Mouse (Mus musculus) lung, adult 18-20 months (tissue): Measurements from ENCODE around the gene Alox12e.
A peak's percentile ranks its signal among the peaks of the same experiment; 100 is the strongest.
"Not testable (repeated sequence)": the region's sequence is repeated elsewhere in the genome, so short reads cannot be mapped to it uniquely, and the experiment has no call there.

Experiments used
- DNase-seq, 2 experiments: peaks; one replicate each; pipeline ENCODE4 v3.0.0; 2022; ENCODE audit warnings: mixed read lengths in 2 of 2

Gene Alox12e

DNA sequence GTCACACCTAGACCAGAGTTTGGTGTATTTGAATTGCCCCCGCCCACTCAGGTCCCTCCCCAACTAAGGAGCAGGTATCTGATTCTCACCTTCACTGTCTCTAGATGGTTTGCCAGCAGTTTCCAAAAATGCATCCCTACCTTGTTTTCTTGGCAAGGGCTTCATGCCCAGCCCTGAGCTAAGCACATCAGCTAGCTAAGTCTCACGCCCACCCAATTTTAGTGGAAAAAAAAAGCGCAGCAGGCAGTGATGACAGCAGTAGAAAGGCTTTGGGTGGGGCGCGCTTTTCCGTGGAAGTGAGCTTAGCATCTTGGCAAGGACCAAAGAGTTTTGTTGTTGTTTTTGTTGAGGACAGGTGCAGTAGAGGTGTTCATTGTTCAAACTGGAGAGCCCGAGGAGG lies at the start of gene Alox12e:
Gene Alox12e (minus strand): TSS at position 101 of the 400 bp plus-strand sequence.
- DNase-seq: no peak

DNA sequence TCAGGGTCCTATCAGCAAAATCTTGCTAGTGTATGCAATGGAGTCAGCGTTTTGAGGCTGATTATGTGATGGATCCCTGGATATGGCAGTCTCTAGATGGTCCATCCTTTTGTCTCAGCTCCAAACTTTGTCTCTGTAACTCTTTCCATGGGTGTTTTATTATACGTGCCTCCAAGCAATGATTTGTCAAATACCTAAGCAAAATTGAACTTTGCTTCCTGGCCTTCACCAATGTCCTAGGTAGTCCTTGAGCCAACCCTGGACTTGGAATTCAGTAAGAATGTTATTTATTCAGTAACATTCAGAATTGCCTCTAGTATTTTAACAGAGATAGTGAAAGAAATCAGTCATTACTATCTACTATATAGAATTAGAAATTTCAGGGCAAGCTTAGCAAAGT lies 46.2 kb upstream of the Alox12e start:
- not testable (repeated sequence) for DNase-seq

DNA sequence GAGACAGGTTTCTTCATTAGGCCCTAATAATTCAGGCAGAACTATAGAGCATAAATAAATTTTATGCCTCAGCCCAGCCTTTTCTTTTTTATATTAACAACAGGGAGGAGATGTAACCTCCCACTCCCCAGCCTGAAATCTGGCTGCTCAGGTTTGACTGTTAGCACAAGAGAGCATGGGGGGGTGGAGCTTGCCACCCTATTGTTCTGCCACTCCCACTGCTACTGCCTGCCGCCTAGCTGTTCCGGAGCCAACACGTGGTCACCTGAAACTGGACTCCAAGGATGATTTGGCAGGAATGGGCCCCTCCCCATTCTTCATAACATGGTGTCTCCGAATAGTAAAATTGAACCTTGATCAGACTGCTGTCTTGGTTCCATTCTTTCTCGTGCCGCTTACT lies 45.3 kb upstream of the Alox12e start:
- not testable (repeated sequence) for DNase-seq

DNA sequence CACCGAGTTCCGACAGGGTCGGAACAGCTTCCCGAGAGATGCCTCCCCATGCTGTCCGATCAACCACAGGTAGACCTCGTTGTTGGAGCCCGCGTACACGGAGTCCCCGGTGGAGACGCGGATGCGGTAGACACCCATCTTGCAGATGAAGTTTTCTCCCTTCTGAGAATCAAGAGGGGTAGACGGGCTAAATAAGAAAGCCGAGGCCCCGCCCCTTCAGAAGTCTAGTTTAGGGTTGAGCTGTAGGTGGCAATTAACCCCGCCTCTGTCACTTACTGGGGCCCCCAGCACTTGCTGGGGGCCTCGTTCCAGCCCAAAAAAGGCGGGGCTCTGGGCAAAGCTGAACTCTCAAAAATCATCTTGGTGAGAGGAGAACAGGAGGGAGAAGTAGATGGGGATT lies 29.4 kb upstream of the Alox12e start, which contains the start of gene Alox15:
Gene Alox15 (minus strand): TSS at position 164 of the 400 bp plus-strand sequence.
- DNase-seq: no peak

DNA sequence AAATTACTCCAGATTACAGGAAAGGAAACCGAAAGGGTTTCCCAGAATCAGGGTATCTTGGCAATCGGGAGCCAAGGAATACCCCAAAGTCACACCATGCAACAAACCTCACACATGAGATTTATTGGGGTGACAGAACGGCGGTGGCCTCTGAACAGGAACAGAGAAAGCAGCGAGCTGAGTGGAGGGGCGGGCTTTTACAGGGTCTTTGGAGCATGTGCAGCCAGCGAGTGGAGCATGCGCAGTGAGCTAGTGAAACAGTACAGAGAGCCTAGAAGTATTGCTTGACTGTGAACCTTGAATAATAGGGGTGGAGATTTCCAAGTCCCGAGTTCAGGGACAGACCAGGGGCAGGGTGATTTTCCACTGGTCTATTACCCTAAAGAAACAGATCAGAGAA lies 26.2 kb upstream of the Alox12e start:
- no peak for DNase-seq

DNA sequence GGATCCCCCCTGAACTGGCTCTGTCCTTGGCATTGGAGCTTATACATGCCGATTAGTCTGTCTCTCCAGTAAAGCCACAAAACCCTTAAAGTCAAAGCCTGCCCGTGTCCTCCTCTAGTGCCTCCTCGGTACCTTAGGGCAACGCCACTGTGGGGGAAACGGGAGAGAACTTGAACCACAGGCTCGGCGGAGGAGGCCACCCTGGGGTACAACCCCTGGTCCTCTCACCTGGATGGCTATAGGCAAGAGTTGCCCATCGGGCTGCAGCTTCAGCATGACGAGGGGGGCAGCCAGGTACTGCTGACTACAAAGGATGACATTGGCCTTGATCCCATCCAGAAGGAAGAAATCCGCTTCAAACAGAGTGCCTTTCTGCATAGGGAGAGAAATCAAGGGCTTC lies 25.4 kb upstream of the Alox12e start:
- no peak for DNase-seq

DNA sequence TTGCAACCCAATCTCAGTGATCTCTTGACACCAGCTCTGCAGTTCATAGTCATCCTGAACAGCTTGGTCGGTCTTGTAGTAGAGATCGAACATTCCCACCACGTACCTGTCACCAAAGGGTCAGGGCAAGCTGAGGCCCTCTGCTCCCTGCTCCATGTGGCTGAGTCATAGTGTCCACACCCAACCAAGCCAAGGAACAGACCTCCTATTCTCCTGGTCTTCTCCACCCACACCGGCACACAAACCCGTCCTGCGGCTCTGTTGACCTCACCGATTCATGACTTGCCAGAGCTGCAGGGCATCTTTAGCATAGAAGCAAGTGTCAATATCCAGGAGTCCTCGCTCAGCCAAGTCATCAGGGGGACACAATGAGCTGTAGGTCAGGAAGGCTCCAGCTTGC lies 23.1 kb upstream of the Alox12e start:
- no peak for DNase-seq

DNA sequence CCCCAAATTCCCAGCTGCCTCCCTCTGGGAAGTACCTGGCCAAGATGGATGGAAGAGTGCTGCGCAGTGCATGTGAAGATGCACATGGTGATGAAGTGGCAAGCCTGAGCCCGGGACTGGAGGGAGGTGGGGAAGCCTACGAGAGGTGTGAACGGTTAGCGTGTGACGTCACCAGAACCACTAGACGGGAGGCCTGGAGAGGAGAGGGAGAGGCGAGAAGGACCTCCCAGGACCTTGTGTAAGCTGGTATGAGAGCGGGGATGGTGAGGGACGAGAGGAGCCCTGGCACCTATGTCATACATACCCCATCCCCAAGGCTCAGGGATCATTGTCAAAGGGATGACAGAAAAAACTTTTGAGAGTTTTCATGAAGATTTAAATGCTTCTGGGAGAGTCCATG lies 22.6 kb upstream of the Alox12e start:
- DNase-seq: no peak

DNA sequence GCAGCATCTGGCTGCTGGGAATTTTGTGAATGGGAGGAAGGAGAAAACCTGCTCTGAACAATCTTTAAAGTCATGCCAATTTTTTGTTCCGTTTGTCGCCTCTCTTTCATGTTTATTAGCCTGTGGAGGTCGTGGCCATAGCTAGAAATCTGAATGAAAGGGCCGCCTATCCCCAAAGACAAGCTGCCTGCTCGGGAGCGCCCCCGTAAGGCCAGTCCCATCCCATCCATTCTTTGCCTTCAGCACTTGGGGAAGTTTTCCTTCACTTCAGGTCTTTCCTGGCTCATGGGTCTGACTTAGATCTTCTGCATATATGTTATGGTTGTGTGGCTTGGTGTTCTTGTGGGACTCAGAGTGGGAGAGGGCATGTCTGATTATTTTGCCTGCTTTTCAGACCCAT lies 17.1 kb upstream of the Alox12e start:
- DNase-seq: no peak

DNA sequence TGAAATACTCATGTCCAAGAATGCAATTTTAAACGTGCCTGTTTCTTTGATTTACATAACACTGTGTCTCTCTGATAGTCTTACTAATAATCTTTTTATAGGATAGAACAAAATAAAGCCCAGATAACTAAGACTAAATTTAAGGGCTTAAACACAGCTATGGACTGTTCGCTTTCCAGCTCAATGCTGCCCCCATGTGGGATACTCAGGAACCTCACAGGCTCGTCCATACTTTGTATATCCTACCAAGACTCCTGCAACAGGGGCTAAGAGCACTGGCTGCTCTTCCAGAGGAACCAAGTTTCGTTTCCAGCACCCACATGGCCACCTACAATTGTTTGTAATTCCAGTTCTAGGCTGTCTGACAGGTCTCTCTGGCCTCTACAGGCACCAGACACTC lies 12.0 kb upstream of the Alox12e start:
- peak; percentile 31 to 40 for DNase-seq

DNA sequence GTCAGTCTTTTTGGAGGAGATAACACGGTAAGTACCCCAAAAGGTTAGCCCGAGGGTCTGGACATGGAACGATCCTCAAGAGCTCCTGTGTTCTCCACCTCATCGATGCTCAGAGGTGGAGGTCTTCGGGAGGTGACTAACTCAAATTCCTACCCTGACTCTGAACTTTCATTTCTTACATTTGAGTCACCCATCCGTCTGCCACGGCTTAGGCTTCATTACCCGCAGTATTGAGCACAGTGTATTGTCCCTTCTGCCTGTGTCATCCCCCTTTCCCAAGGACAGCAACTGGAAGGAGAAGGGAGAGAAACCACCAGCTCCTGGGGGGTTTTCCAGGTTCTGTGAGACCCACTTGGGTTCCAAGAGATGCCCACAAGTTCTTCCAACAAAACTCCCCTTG lies 2.3 kb upstream of the Alox12e start:
- DNase-seq: no peak

DNA sequence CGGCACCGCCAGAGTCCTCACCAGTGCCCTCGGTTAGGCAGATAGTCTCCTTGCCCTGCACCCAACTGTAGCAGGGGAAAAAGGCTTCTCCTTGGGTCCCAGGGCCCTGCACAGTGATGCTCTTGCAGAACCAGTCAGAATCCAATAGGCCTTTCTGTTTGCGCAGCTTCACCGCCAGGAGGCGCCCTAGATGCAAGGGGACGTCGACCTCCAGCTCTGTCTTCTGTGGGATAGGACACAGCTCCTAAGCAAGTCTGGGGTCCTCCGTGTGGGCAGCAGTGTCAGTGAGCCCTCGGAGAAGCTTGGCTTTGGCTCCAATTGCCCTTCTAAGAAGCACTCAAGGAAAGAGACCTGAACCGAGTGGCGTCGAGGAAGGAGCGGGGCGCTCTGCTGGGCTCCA lies 764 bp downstream of the Alox12e start:
- peak; percentile 26 for DNase-seq

DNA sequence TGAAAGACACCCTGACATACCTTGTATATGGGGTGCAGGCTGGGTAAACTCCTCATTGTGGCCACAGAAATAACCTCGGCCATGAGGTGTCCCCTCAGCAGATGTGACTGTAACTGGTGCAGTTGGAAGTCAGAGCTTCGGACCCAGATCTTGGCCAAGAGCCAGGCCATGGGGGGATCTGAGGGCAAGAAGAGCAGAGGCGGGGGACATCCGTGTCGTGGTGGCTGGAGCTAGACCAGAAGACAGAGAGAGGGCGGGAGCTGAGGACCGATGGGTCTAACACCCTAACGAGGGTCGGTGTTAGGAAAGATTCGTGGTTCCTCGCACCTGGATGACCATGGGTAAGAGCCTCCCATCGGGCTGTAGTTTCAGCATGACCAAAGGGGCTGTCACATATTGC lies 2.8 kb downstream of the Alox12e start:
- no peak for DNase-seq

DNA sequence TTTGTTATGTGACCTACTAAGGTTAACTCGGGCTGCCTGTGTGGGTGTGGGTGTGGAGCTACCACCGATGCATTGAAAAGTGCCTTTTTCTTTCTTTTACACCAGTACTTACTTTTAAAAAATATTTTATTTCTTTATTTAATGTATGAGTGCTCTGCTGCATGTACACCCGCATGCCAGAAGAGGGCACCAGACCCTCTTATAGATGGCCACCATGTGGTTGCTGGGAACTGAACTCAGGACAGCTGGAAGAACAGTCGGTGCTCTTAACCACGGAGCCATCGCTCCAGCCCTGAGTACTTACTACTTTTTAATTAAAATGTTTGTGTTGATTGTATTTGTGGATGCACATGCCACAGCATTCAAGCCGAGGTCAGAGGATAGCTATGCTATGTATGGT lies 8.6 kb downstream of the Alox12e start:
- DNase-seq: peak in 1 of 2 experiments; percentile 5

DNA sequence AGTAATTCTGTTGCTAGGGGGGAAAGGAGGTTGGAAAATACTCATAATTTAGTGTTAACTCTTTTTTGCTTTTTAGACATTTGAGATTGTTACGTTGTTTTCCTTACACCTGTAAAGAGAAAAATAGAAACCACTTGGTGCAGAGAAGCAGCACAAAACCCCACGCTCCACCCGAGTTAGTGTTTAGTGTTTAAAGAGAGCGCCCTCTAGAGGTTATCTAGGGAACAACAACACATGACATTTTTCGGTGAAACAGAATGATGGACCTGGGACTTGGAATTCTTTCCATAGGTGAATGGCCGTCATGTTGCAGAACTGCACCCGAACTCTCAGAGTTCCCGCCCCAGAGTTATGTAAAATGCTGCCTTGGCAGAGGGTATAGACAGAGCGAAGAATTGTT lies 13.1 kb downstream of the Alox12e start:
- peak; percentile 22 to 65 for DNase-seq

DNA sequence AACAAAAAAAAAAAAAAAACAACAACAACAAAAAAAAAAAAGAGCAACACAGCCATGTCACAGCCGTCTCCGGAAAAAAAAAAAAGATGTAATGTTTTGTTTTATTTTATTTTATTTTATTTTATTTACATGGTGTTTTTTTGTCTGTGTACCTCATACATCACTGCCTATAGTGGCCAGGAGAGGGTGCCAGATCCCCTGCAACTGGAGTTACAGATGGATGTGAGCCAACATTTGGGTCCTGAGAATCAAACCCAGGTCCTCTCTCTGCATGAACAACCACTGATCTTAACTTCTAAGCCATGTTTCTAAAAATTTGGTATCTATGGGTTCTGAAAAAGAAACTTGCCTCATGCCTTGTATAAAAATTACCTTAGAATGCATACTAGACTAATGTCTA lies 14.1 kb downstream of the Alox12e start:
- DNase-seq: peak in 1 of 2 experiments; percentile 16

DNA sequence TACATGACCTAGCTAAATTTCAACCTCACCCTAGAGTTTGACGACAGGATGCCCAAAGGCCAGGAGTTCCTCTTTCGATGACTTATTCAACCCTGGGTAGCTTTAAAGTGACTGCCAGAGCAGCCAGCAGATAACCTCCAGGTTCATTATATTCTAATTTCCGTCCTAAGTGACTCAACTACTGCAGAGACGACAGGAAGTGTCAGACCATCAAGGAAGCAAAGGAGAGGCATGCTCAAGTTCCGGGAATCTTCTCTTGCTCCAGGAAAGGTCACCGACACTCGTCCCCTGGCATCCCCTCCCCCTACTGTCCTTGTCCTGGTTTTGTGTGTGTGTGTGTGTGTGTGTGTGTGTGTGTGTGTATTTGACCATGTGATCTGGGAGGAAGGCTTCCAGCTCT lies 16.3 kb downstream of the Alox12e start:
- DNase-seq: no peak

DNA sequence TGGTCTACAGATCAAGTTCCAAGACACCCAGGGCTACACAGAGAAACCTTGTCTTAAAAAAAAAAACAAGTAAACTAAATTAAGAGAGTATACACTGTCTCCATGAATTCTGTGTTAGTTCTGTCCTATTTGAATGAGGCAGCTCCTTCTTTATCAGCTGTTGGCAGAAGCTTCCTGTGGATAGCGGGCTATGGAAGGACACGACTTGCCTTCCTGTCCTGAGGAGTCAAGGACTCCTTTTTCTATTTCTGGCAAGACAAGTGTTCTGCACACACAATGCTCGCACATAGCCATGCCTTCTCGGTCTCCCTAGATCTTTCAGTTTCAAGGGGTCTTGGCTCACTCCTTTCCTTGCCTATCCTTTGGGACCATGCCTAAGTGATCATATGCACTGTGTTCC lies 20.1 kb downstream of the Alox12e start:
- no peak for DNase-seq

DNA sequence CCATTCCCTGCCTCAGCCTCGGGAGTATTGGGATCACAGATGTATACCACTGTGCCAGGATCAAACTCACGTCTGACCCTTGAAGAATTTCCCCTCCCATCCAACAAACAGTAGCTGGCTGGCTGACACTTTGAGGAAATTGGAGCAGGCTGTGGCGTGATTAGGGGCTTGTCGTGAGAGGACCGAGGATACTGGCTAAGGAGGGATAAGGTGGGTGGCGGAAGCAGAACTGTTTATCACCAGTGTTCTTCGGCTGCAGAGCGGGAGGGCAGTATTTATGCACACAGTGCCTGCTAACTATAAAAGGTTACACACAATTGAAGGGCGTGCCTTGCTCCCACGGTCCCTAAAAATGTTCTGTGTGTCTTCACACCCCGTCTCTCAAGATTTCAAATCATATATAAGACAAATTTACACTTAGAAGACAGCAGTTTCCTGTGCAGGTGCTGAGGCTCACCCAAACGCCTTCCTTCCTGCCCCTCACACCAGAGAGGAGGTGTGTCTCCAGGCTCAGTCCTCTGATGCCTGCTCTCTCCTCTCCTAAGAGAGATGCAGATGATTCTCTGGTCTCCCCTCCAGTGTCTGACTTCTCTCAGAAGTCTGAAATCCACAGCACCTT lies 24.5 kb downstream of the Alox12e start:
- DNase-seq: peak in 1 of 2 experiments; percentile 11

DNA sequence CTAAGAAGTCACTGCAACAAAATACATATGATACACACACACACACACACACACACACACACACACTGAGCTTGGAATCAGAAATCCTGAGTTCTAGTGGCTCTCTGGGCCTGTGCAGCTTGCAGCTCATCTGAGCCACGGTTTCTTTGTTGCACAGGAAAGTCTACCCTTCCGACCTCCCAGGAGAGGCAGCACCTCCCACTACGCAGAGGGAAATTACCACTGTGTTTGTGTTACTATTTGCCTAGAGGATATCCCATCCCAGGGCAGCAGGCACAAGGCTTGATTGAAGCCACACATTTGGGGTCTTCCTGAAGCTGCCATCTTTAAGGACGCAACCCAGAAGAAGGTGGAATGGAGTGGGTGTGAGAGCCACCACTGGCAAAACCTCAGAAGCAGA lies 25.0 kb downstream of the Alox12e start:
- DNase-seq: no peak

DNA sequence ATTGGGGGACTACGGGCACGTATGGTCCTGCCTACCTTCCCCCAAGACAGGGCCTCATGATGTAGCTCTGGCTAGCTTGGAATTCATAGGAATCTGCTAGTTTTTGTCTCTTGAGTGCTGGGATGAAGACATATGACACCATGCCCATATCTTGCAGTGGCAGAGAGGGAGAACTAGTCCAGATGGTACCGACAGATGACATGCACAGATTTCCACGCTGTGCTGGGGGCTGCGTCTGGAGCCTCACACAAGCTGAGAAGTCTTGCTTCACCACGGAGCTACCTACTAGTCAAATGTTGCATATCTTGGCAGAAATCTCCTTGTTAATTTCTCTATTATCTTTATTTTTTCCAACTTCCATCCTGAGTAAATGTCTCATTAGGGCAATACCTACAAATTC lies 28.5 kb downstream of the Alox12e start:
- DNase-seq: no peak

DNA sequence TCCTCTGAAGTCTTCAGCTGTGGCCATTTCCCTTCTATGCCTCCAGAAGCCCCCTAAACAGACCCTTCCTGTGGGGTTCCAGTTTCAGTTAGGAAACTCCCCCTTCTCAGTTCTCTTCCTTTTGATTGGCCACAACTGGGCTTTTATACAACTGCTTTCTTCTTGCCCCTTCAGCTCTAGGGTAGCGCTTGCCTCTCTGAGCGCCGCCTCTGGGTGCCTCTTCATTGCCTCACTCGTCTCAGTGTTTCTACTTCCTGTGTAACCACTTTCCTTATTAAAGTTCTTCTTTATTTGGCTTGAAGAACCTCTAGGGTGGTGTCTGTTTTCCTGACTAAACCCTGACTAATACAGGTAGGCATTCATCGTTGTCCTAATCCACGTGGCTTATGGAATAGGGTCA lies 31.2 kb downstream of the Alox12e start:
- DNase-seq: no peak

DNA sequence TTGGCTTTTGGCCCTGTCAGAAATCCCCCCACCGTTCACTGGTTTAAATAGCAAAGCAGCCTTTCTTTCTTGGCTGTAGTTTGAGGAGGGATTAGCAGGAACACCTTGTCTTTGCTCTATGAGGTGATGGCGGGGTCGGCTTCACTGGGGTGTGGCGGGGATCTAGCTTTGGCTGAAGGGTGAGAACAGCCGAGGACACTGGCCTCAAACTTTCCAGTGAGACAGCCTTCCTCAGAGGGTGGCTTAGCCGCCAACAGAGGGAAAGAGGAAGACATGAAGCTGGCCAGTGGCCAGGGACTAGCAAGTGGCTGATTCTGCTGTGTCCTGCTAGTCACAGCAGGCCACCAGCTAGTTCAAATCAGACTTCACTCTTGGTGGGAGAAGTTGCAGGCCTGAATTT lies 33.2 kb downstream of the Alox12e start:
- peak; percentile 11 to 29 for DNase-seq

DNA sequence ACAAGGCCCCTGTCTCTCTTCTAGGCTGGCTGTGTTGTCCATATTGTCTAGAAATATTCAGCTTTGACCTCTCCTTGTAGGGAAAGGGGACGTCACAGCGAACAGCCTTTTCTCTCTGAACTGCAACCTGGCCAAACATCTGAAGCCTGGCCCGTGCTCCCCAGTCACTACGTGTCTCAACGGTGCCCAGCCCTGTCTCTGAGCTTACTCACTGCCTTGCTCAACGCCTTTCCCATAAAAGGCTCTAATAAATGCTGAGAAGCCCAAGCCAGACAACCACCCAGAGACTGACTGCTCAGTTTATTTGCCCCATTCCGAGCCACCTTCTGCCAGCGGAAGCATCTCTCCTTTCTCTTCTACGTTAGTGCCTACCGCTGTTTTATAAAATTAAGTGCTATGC lies 34.3 kb downstream of the Alox12e start:
- no peak for DNase-seq

DNA sequence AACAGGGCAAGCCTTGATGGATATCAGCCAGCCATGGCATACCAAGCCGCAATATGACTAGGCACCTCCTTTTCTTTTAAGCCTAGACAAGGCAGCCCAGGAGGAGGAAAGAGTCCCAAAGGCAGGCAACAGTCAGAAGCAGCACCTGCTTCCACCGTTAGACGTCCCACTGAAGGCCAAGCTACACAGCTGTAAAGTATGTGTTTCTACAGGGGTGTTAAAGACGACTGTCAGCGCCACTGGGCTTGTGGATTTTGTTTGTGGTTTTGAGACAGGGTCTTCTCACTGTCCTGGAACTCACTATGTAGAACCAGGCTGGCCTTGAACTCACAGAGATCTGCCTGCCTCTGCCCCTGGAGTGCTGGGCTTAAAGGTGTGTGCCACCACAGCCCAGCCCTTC lies 36.7 kb downstream of the Alox12e start:
- DNase-seq: no peak

DNA sequence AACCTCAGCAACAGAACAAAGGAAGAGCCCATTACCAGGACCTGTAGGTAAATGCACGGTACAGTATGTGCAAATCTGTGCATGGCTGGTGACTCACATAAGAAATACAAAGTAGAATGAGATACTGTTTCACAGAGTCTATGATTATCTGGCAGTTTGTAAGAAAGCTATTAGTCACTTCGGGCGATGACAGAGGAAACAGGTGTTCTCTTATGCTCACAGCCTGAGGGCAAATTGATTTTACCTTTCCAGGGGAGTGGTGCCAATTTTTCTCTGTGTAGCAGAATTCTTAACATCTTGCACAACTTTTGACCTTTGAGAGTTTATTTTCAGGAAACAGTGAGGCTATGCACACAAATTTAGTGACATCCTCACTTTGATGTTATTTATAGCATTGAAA lies 37.7 kb downstream of the Alox12e start:
- no peak for DNase-seq
